22 mouse cellular contexts compared by ENCODE assay signal in genomic region chr7:4536369-4536768, GRCm38 (mm10). TPM values are rescaled to one million over a fixed set of nuclear protein-coding genes. Genes with fewer than 3 reads are reported as not detected.
A peak's percentile ranks its signal among the peaks of the same experiment; 100 is the strongest.
DNase-seq lines count a peak whose midpoint lies in the region; ATAC-seq lines count a peak whose summit lies in the region.
"Had no signal": no experiment of that assay in that cellular context is flagged by ENCODE, and none has a peak within 500 bp of the region (broad histone marks: within the 10 kb centered on the region; RNA-seq: fewer than 3 reads in every experiment).

No protein-coding gene starts in this region.

- no peaks in the 10 kb centered on the region for H3K36me3 ChIP-seq in heart, embryonic 10.5 days
- H3K36me3 ChIP-seq in heart, embryonic 12.5 days = no peaks in the 10 kb centered on the region
- H3K36me3 ChIP-seq: embryonic facial prominence, embryonic 10.5 days; embryonic facial prominence, embryonic 12.5 days had no signal

- H3K4me2 ChIP-seq in heart, embryonic 12.5 days = no peak overlapping the region
- H3K4me2 ChIP-seq: embryonic facial prominence, embryonic 12.5 days; forebrain, embryonic 13.5 days; forebrain, embryonic 15.5 days had no signal

- H3K4me3 ChIP-seq in heart, embryonic 10.5 days = no peak overlapping the region
- no peak overlapping the region for H3K4me3 ChIP-seq in heart, embryonic 12.5 days
- H3K4me3 ChIP-seq: embryonic facial prominence, embryonic 10.5 days; embryonic facial prominence, embryonic 12.5 days; forebrain, embryonic 13.5 days; forebrain, embryonic 15.5 days had no signal

- DNase-seq in heart, embryonic 10.5 days (ENCODE audit: low spot score) = peak; percentile 38
- DNase-seq in ES-CJ7 (ENCODE audit: low read depth, low spot score) (peak; percentile 71), ZHBTc4 (ENCODE audit: low read depth, low spot score) (peak; percentile 49)
- DNase-seq in frontal cortex, postnatal 25 days (ENCODE audit: low spot score in 2 of 2) = no peak
- no peak for DNase-seq in embryo, embryonic 10.5 days (ENCODE audit: low spot score)
- DNase-seq: adrenal gland, adult 2 months; adrenal gland, postnatal 10 days; adrenal gland, postnatal 25 days; B cell, adult 2 months; cerebellum, adult 11 months; cerebellum, adult 18-20 months; cerebellum, adult 8-10 months; cerebellum, adult 9-11 months; cerebellum, postnatal 14 days; cerebellum, postnatal 36 days; forebrain, postnatal 0 days had no signal

- no peak overlapping the region for H3K9ac ChIP-seq in heart, embryonic 12.5 days
- H3K9ac ChIP-seq: embryonic facial prominence, embryonic 12.5 days; forebrain, embryonic 13.5 days; forebrain, embryonic 15.5 days; forebrain, postnatal 0 days had no signal

- ATAC-seq in heart, embryonic 12.5 days (ENCODE audit: insufficient number of reproducible peaks, low FRiP score) = no peak
- ATAC-seq: CD4-positive, CD25-positive, alpha-beta regulatory T cell, adult 4 months; forebrain, embryonic 13.5 days; forebrain, embryonic 15.5 days; forebrain, postnatal 0 days had no signal

- no peaks in the 10 kb centered on the region for H3K27me3 ChIP-seq in heart, embryonic 10.5 days (ENCODE audit: insufficient read depth, poor library complexity, severe bottlenecking)
- H3K27me3 ChIP-seq in heart, embryonic 12.5 days (replicated peaks) = peaks cover 9% of the 10 kb centered on the region
- H3K27me3 ChIP-seq: embryonic facial prominence, embryonic 12.5 days; forebrain, embryonic 13.5 days; forebrain, embryonic 15.5 days had no signal

- peaks cover 6% of the 10 kb centered on the region for H3K4me1 ChIP-seq in heart, embryonic 10.5 days
- H3K4me1 ChIP-seq in heart, embryonic 12.5 days (replicated peaks) = peaks cover 8% of the 10 kb centered on the region
- H3K4me1 ChIP-seq: forebrain, embryonic 15.5 days had no signal

- WGBS in heart, embryonic 10.5 days = 82% methylated on average over 4 of the region's 4 CpGs
- 88% methylated on average over 4 of the region's 4 CpGs for WGBS in heart, embryonic 12.5 days

- no peak overlapping the region for H3K27ac ChIP-seq in heart, embryonic 10.5 days
- H3K27ac ChIP-seq in heart, embryonic 12.5 days (ENCODE audit: poor library complexity, severe bottlenecking) = no peak overlapping the region
- H3K27ac ChIP-seq: embryonic facial prominence, embryonic 10.5 days; embryonic facial prominence, embryonic 12.5 days; forebrain, embryonic 13.5 days; forebrain, embryonic 15.5 days had no signal

- H3K9me3 ChIP-seq in heart, embryonic 10.5 days = no peaks in the 10 kb centered on the region
- H3K9me3 ChIP-seq in heart, embryonic 12.5 days (replicated peaks) = no peaks in the 10 kb centered on the region
- H3K9me3 ChIP-seq: embryonic facial prominence, embryonic 10.5 days; embryonic facial prominence, embryonic 12.5 days; forebrain, embryonic 13.5 days; forebrain, embryonic 15.5 days had no signal

RNA-seq across cellular contexts. Expression of gene Dnaaf3, which starts 4.1 kb away (rescaled TPM):
- 0.63 and 0.65 TPM in 2 replicates for polyA plus RNA-seq in heart, embryonic 10.5 days (2016; fragmentation: Nextera tagmentation; extraction: Ambion mirVana)
- 0.54 and 0.83 TPM in 2 replicates for polyA plus RNA-seq in heart, embryonic 12.5 days (2016; fragmentation: Nextera tagmentation; extraction: Ambion mirVana)

RNA-seq across cellular contexts. Expression of gene Syt5, which starts 11.0 kb away (rescaled TPM):
- 1.0 and 2.8 TPM in 2 replicates for polyA plus RNA-seq in heart, embryonic 10.5 days (2016; fragmentation: Nextera tagmentation; extraction: Ambion mirVana)
- 1.4 and 1.6 TPM in 2 replicates for polyA plus RNA-seq in heart, embryonic 12.5 days (2016; fragmentation: Nextera tagmentation; extraction: Ambion mirVana)

RNA-seq across cellular contexts. Expression of gene Tnni3, which starts 12.3 kb away (rescaled TPM):
- polyA plus RNA-seq in heart, embryonic 10.5 days (2016; fragmentation: Nextera tagmentation; extraction: Ambion mirVana) = 960 and 1,463 TPM in 2 replicates
- 1,739 and 1,749 TPM in 2 replicates for polyA plus RNA-seq in heart, embryonic 12.5 days (2016; fragmentation: Nextera tagmentation; extraction: Ambion mirVana)

RNA-seq across cellular contexts. Expression of gene Tnnt1, which starts 20.2 kb away (rescaled TPM):
- 97.0 and 167 TPM in 2 replicates for polyA plus RNA-seq in heart, embryonic 10.5 days (2016; fragmentation: Nextera tagmentation; extraction: Ambion mirVana)
- 543 and 550 TPM in 2 replicates for polyA plus RNA-seq in heart, embryonic 12.5 days (2016; fragmentation: Nextera tagmentation; extraction: Ambion mirVana)
- polyA plus RNA-seq: adrenal gland, adult 2 months had no signal

RNA-seq across cellular contexts. Expression of gene Ppp1r12c, which starts 34.9 kb away (rescaled TPM):
- 30.9 and 46.0 TPM in 2 replicates for polyA plus RNA-seq in heart, embryonic 10.5 days (2016; fragmentation: Nextera tagmentation; extraction: Ambion mirVana)
- polyA plus RNA-seq in heart, embryonic 12.5 days (2016; fragmentation: Nextera tagmentation; extraction: Ambion mirVana) = 50.2 and 53.9 TPM in 2 replicates

Comparison
In these comparisons a context has a peak if more than half of its experiments do, and no peak if none do; other contexts are left out.
1. DNase-seq: peak in heart, embryonic 10.5 days (single experiment), ES-CJ7 (single experiment) and ZHBTc4 (single experiment); none in frontal cortex, postnatal 25 days (0 of 2) and embryo, embryonic 10.5 days (single experiment).